Mouse (Mus musculus): ENCODE data around the gene Iqschfp. TPM values are rescaled to one million over a fixed set of nuclear protein-coding genes. Genes with fewer than 3 reads are reported as not detected.

Iqschfp gene
- polyA plus RNA-seq, 1 experiment from 2014 or later, result 0.24 TPM

DNA sequence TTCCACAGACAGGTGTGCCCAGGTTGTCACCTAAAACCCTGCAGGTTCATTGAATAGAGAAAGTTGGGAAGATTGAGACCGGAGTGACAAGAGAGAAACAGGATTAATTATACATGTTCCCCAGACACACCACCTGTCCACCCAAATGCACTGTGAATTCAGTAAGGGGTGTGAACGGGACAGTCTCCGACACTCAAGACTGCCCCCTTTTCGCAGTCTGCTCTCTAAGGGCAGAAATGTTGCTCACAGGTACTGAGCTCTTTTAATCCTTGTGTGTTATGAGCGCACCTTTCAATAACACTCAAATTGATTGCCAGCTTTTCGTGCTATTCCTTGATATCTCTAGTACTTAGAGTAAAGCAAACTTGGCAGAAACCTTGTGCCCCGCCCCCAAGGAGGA, 460.9 kb downstream of the Iqschfp start:
- Histone ChIP-seq H3K36me3 (replicated peaks) (no peaks in the 10 kb centered on the region), H3K4me3 (no peak overlapping the region), H3K9me3 (no peaks in the 10 kb centered on the region), H3K4me1 (peaks cover 10% of the 10 kb centered on the region; the same call in 1 of the 2 replicates), H3K27ac (replicated peaks) (no peak overlapping the region), H3K27me3 (replicated peaks; ENCODE audit: low read depth, poor library complexity, severe bottlenecking) (no peaks in the 10 kb centered on the region)
- 84% methylated on average over 7 of the region's 7 CpGs for WGBS
- DNase-seq (ENCODE audit: low spot score), result no peak

DNA sequence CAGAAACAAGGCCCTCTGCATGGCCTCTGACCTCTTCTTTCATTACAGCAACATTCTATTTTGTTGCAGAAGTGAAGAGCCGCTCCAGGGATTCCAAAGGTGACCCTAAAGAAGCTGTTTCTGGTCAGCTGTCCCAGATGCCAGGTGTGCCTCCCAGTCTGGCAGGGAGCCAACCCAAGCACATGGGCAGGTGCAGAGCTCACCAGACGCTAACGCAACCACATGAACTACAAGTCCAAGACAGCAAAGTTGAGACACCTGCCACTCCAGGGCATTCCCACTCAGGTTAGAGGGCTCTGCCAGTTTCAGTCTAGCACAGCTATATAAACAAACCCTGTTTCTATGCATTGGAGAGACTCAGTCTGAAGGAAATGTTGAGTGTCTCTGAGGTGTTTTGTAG, 461.5 kb downstream of the Iqschfp start:
- Histone ChIP-seq H3K27ac (replicated peaks) (no peak overlapping the region), H3K9me3 (no peaks in the 10 kb centered on the region), H3K4me3 (no peak overlapping the region), H3K27me3 (replicated peaks; ENCODE audit: low read depth, poor library complexity, severe bottlenecking) (no peaks in the 10 kb centered on the region), H3K36me3 (replicated peaks) (no peaks in the 10 kb centered on the region), H3K4me1 (peaks cover 10% of the 10 kb centered on the region; the same call in 1 of the 2 replicates)
- peak; percentile 21 for DNase-seq (ENCODE audit: low spot score)
- WGBS, result 66% methylated on average over 3 of the region's 3 CpGs

GRCm38 (mm10) chr3:68356516-68356915, 464.5 kb downstream of the Iqschfp start:
- Histone ChIP-seq H3K4me3 (no peak overlapping the region), H3K4me1 (0 out of 2 replicates have a peak, but pooled peaks cover 4% of the 10 kb centered on the region), H3K27me3 (replicated peaks; ENCODE audit: low read depth, poor library complexity, severe bottlenecking) (no peaks in the 10 kb centered on the region), H3K36me3 (replicated peaks) (no peaks in the 10 kb centered on the region), H3K27ac (replicated peaks) (no peak overlapping the region), H3K9me3 (no peaks in the 10 kb centered on the region)
- WGBS, result 82% methylated on average over 2 of the region's 2 CpGs
- no peak for DNase-seq (ENCODE audit: low spot score)

GRCm38 (mm10) chr3:68368029-68368428, 476.0 kb downstream of the Iqschfp start:
- Histone ChIP-seq H3K36me3 (replicated peaks) (no peaks in the 10 kb centered on the region), H3K9me3 (no peaks in the 10 kb centered on the region), H3K4me1 (no peaks in the 10 kb centered on the region), H3K4me3 (no peak overlapping the region), H3K27me3 (replicated peaks; ENCODE audit: low read depth, poor library complexity, severe bottlenecking) (no peaks in the 10 kb centered on the region), H3K27ac (replicated peaks) (no peak overlapping the region)
- DNase-seq (ENCODE audit: low spot score), result no peak

- H3K4me1 ChIP-seq, result peaks cover 6% of the 10 kb centered on the region; the same call in 1 of the 2 replicates
- DNase-seq (ENCODE audit: low spot score), result no peak
- H3K4me3 ChIP-seq, result no peak overlapping the region
- no peaks in the 10 kb centered on the region for H3K36me3 ChIP-seq (replicated peaks)
- H3K27me3 ChIP-seq (replicated peaks; ENCODE audit: low read depth, poor library complexity, severe bottlenecking), result no peaks in the 10 kb centered on the region
- H3K27ac ChIP-seq (replicated peaks), result no peak overlapping the region
- no peaks in the 10 kb centered on the region for H3K9me3 ChIP-seq
- 64% methylated on average over 1 of the region's 1 CpGs for WGBS
Measured at GRCm38 (mm10) chr3:68372925-68373324, 480.9 kb downstream of the Iqschfp start.

GRCm38 (mm10) chr3:68375100-68375508, 483.1 kb downstream of the Iqschfp start:
- H3K27me3 ChIP-seq (replicated peaks; ENCODE audit: low read depth, poor library complexity, severe bottlenecking), result no peaks in the 10 kb centered on the region
- H3K9me3 ChIP-seq, result no peaks in the 10 kb centered on the region
- no peak overlapping the region for H3K27ac ChIP-seq (replicated peaks)
- H3K4me1 ChIP-seq, result peaks cover 6% of the 10 kb centered on the region; the same call in 1 of the 2 replicates
- no peaks in the 10 kb centered on the region for H3K36me3 ChIP-seq (replicated peaks)
- 55% methylated on average over 10 of the region's 10 CpGs for WGBS
- DNase-seq (ENCODE audit: low spot score), result no peak
- no peak overlapping the region for H3K4me3 ChIP-seq

DNA sequence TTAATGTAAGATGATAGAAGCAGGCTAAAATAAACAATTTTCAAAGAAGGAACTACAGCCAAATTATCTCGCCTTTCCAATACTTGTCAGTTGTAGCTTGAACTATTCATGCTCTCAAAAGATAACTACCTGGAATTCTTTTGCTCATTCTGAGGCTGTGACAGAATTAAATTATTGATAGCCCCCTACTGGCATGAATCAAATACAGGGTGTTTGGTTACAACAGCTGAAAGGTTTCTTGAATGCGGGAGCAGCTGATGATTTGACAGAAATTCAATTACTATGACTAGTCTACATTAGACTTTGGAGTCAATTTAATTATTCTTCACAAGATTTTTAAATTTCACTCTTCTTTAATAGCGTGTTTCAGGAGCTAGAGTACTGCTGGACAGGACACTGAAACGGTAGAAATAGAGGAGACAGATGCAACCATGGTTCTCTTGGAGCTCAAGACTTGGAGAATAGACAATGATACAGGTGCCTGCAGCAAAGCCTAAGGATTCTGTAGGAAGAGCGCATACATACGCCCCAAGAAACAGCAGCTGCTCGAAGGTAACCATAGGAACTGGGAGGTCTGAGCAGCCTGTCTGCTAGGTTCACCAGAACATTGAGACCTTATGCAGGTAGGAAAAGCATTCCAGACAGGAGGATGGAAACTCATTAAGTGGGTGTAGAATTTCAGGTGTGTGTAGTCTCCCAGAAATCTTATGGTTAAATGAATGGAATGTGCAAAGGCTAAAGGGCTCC, 485.6 kb downstream of the Iqschfp start:
- DNase-seq (ENCODE audit: low spot score), result no peak
- H3K4me3 ChIP-seq, result no peak overlapping the region
- H3K36me3 ChIP-seq (replicated peaks), result no peaks in the 10 kb centered on the region
- peaks cover 6% of the 10 kb centered on the region; the same call in 1 of the 2 replicates for H3K4me1 ChIP-seq
- H3K27me3 ChIP-seq (replicated peaks; ENCODE audit: low read depth, poor library complexity, severe bottlenecking), result no peaks in the 10 kb centered on the region
- 81% methylated on average over 7 of the region's 7 CpGs for WGBS
- no peak overlapping the region for H3K27ac ChIP-seq (replicated peaks)
- H3K9me3 ChIP-seq, result no peaks in the 10 kb centered on the region

DNA sequence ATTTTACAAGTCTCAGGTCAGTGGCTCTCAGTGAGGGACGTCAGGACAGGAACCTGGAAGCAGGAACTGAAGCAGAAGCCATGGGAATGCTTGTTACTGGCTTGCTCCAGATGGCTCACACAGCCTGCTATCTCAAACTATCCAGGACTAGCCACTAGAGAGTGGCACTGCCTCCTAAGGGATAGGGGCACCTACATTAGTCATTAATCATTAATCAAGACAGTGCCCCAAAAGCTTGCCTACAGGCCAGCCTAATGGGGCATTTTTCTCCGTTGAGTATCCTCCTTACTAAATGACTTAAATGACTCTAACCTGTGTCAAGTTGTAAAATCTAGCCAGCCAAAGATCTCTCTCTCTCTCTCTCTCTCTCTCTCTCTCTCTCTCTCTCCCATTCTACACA, 486.8 kb downstream of the Iqschfp start:
- no peak for DNase-seq (ENCODE audit: low spot score)
- Histone ChIP-seq H3K27ac (replicated peaks) (no peak overlapping the region), H3K27me3 (replicated peaks; ENCODE audit: low read depth, poor library complexity, severe bottlenecking) (no peaks in the 10 kb centered on the region), H3K4me3 (no peak overlapping the region), H3K9me3 (no peaks in the 10 kb centered on the region), H3K4me1 (peaks cover 6% of the 10 kb centered on the region; the same call in 1 of the 2 replicates), H3K36me3 (replicated peaks) (no peaks in the 10 kb centered on the region)
- WGBS, result 77% methylated on average over 2 of the region's 2 CpGs

- WGBS, result 65% methylated on average over 7 of the region's 7 CpGs
- DNase-seq (ENCODE audit: low spot score), result no peak
- Histone ChIP-seq H3K27ac (replicated peaks) (no peak overlapping the region), H3K36me3 (replicated peaks) (no peaks in the 10 kb centered on the region), H3K4me3 (no peak overlapping the region), H3K27me3 (replicated peaks; ENCODE audit: low read depth, poor library complexity, severe bottlenecking) (no peaks in the 10 kb centered on the region), H3K4me1 (peaks cover 6% of the 10 kb centered on the region; the same call in 1 of the 2 replicates), H3K9me3 (no peaks in the 10 kb centered on the region)
Measured at GRCm38 (mm10) chr3:68379242-68379641, 487.2 kb downstream of the Iqschfp start.

GRCm38 (mm10) chr3:68383672-68384071, 491.6 kb downstream of the Iqschfp start:
- no peaks in the 10 kb centered on the region for H3K9me3 ChIP-seq
- no peak for DNase-seq (ENCODE audit: low spot score)
- no peaks in the 10 kb centered on the region for H3K4me1 ChIP-seq
- H3K27ac ChIP-seq (replicated peaks), result no peak overlapping the region
- H3K36me3 ChIP-seq (replicated peaks), result no peaks in the 10 kb centered on the region
- no peak overlapping the region for H3K4me3 ChIP-seq
- no peaks in the 10 kb centered on the region for H3K27me3 ChIP-seq (replicated peaks; ENCODE audit: low read depth, poor library complexity, severe bottlenecking)

DNA sequence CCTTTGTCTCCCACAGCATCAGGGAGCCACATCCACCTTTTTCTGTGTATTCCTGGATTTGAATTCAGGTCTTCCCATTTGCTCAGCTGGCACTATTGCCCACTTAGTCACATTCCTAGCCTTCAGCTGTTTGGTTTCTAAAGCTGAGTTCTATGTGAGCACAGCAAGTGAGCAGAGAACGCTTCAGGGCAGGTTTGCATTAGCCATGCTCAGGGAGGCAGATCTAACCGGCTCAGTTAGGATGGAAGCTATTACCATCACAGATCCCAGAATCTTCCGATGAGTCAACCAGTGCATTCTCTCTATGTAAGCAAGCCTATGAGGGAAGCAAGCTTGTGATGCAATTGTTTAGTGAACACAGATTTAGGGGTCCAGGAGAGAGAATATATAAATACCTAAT, 493.5 kb downstream of the Iqschfp start:
- Histone ChIP-seq H3K27ac (replicated peaks) (no peak overlapping the region), H3K4me3 (no peak overlapping the region), H3K27me3 (replicated peaks; ENCODE audit: low read depth, poor library complexity, severe bottlenecking) (no peaks in the 10 kb centered on the region), H3K4me1 (no peaks in the 10 kb centered on the region), H3K36me3 (replicated peaks) (no peaks in the 10 kb centered on the region), H3K9me3 (no peaks in the 10 kb centered on the region)
- 69% methylated on average over 3 of the region's 3 CpGs for WGBS
- DNase-seq (ENCODE audit: low spot score), result no peak

DNA sequence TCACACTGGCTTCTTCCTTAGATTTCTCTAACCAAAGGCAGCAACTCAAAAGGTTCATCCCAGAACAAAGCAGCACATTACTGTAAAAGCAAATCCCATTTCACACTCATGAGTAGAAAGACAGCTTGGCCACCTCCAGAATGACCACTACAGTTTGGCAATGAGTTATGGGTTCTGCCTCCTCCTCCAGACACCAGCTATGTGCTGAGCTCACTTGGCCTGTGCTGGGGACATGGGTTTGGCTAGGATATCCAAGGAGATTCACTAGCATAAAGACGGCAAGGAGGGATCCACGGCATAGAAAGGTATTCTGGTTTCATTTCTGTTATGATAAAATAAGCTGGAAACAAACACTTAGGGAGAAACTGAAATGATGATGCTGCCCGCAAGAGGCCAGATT, 496.0 kb downstream of the Iqschfp start:
- no peaks in the 10 kb centered on the region for H3K36me3 ChIP-seq (replicated peaks)
- H3K27ac ChIP-seq (replicated peaks), result no peak overlapping the region
- no peak overlapping the region for H3K4me3 ChIP-seq
- no peak for DNase-seq (ENCODE audit: low spot score)
- WGBS, result 96% methylated on average over 3 of the region's 3 CpGs
- no peaks in the 10 kb centered on the region for H3K9me3 ChIP-seq
- no peaks in the 10 kb centered on the region for H3K4me1 ChIP-seq
- H3K27me3 ChIP-seq (replicated peaks; ENCODE audit: low read depth, poor library complexity, severe bottlenecking), result no peaks in the 10 kb centered on the region

- Histone ChIP-seq H3K4me3 (no peak overlapping the region), H3K36me3 (replicated peaks) (no peaks in the 10 kb centered on the region), H3K27me3 (replicated peaks; ENCODE audit: low read depth, poor library complexity, severe bottlenecking) (no peaks in the 10 kb centered on the region), H3K9me3 (no peaks in the 10 kb centered on the region), H3K4me1 (no peaks in the 10 kb centered on the region), H3K27ac (replicated peaks) (no peak overlapping the region)
- 82% methylated on average over 2 of the region's 2 CpGs for WGBS
- DNase-seq (ENCODE audit: low spot score), result no peak
Measured at GRCm38 (mm10) chr3:68393578-68393977, 501.5 kb downstream of the Iqschfp start.
